Mouse (Mus musculus) frontal cortex, postnatal 36 days (tissue): Measurements from ENCODE around the gene Map6d1.

Experiments used
- DNase-seq, 2 experiments: peaks; one replicate each; pipeline ENCODE4 v3.0.0; 2022; ENCODE audit warnings: low spot score in 2 of 2

Map6d1 gene

DNA sequence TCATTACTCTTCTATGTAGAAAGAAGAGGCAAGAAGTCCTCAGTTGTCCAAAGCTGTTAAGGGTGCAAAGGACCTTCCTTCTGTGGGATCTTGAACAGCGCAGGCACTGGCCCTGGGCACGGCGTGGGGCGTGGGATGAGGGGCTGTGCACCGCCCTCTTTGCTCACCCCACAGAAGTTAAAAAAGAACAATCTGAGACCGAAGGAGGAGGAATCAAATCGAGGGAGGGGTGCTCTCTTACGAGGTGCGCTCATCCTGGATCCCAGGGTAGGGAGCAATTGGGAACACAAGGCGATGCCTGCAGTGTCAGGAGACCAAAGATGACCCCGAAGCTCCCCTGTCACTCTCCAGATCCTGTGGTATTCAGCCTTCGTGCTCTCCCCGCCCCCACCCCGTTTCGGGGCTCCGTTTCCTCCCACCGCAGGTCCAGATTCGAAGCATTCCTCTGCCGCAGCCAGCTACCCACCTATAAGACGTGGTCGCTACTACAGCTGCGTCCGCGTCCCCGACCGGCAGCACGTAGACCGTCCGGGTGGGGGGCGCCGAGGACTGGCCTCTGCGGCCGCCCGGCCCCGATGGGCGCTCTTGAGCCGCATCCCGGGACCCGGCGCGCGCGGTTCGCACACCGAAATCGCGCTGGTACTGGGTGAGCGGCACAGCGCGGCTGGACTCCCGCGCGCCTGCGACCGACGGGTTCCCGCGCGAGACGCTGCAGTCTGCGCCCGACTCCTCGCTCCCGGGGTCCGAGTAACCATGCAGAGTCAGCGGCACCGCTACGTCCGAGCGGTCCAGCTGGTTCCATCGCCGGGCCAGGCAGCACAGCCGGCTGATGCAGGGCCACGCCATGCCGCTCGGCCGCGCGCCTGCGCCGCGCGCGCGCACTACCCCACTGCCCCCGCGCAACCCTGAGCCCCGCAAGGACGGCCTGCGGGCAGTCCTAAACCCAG, at the start of gene Map6d1:
Gene Map6d1, minus strand, starts transcription at position 891 of the 947 bp plus-strand sequence.
- DNase-seq, result peak; percentile 72 to 73

DNA sequence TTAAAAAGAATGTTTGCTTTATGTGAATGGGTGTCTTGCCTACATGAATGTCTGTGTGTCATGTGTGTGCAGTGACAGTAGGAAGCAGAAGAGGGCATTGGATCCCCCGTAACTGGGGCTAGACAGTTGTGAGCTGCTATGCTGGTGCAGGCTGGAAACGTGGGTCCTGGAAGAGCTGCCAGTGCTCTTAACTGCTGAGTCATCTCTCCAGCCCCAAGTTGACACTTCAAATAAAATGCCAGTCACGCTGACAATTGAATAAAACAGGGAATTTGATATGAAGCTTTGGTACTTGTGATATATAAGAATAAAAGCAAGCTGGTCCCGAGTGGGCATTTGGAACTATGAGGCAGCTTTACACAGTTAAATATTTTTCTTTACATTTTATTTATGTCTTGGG, 39.1 kb upstream of the Map6d1 start:
- DNase-seq, result no peak

DNA sequence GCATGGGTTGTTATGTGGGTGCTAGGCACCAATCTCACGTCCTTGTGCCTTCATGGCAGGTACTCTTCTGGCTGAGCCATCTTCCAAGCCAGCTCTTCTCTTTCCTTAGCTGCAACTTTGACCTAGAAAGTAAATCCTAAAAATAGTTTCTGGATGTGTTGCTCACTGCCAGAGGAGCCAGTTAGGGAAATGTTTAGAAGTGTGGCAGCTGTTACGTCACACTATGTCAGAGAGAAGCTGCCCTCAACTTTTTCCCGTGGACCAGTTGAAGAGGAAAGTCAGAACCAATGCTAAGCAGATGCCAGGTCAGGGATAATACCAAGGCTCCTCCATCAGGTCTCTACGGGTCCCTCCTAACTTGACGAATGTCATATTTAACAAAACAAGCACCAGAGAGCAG, 38.2 kb upstream of the Map6d1 start:
- no peak for DNase-seq

DNA sequence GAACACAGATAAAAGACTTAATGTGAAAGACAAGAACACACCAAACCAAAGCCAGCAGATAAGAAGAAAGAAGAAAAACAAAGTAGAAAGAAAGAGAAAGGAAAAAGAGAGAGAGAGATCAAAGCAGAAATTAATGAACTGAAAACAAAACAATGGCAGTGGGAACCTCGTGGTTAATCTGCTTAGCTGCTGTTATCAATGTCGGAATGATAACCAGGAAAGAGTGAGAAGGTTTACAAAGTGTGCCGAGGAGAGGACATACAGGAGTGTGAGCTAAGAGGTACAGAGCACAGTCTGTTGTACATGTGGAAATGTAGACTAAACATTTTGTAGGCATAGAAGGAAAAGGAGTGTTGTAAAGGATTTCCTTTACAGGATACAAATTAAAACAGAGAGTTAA, 31.8 kb upstream of the Map6d1 start:
- DNase-seq, result no peak

- no peak for DNase-seq
Measured at GRCm38 (mm10) chr16:20271339-20271738, 30.2 kb upstream of the Map6d1 start.

DNA sequence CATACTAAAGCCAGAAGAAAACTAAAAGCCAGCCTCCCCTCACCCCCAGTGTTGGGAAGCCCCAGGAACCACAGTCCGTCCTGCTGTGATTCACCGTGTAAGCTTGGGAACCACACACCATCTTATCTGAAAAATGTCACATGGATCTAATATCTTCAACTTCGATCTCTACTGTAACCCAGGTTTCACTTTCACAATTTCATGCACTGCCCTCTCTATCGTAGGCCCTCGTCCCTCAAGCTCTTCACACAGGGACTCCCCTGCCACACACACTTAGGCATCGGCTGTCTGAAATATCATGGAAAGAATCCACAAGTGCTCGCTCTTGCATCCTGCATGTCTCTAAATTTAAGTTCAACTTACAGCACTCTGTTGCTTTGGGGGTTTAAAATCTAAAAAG, 23.9 kb upstream of the Map6d1 start:
- no peak for DNase-seq

- DNase-seq, result no peak
Measured at GRCm38 (mm10) chr16:20257926-20258325, 16.8 kb upstream of the Map6d1 start.

DNA sequence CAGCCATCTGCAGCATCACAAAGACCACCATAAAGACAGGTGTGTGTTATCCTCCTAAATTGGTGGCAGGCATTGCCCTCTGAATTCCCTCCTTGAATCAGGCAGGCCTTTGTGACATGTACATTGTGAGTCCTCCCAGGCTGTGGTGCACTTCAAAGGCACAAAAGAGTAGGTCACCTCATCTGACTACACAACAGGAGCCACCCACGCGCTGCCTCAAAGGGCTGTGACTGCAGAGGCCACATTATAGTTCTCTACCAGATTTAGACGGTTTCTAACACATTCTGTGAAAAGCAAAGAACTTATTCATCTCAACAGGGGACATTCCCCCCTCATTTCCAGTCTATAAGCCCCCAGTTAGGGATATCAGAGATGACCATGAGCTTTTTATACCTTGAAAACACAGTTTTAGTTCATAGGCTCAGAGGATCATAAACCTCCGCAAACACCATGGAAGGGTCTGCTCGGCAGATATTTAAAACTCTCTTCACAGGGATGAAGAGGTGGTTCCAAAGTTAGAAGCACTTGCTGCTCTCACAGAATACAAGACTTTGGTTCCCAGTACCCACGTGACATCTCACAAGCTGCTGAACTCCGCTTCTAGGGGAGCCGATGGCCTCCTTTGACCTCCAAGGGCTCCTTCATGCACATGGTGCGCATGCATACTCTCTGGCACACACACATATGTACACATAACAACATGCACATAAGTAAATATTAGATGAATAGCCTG, 7.5 kb upstream of the Map6d1 start:
- peak in 1 of 2 experiments; percentile 70 for DNase-seq

GRCm38 (mm10) chr16:20247103-20247502, 5.9 kb upstream of the Map6d1 start:
- DNase-seq, result no peak

DNA sequence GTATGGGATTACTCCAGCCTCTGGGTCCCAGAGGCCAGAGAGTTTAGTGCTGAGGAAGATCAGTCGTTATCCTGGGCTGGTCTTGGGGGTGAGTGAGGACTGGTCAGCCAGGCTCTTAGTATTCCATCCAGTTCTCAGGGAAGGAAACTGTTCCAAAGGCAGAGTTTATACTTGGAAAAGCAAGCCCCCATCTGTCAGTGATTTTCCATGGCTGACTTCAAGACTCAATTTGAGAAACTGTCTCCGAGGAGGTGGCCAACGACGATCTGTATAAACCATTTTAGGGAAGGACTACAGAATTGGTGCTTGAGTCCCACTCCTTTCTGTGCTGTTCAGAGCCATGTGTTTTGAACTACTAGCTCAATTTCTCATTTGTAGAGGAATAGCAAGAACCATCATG, 2.5 kb downstream of the Map6d1 start:
- no peak for DNase-seq

DNA sequence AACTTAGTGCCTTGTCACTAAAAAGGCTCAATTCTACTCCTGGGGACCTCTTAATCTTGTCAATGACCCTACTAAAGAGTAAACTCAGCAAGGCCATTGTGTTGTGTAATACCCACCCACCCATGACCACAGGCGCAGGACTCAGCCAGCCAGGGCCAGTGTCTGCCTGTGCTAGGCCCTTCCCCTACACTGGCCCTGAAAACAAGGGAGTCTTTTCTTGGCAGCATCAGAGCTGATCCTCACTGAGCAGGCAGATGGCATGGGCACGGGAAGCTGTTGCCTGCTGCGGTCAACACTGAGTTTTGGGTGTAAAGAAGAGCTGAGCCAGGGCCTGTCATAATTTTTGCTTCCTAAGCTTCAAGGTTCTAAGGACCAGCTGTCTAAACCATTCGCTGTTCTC, 3.7 kb downstream of the Map6d1 start:
- no peak for DNase-seq

DNA sequence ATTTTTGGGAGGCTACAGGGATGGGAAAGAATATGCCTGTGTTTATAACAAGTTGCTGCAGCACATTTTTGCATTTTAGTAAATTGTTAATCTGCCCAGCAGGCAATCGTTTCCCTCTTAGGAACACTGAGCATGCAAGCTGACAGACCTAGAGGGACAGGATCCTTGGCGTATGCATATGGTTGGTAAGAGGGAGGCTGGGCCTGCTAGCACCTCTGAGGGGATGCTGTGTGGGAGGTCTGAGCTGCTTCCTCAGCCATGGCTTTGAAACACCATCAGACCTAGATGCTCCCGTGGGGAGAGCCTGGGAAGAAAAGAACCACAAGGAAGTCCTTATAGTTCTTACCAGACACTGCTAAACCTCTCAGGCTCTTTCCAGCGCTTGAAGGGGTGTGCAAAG, 6.8 kb downstream of the Map6d1 start:
- no peak for DNase-seq

DNA sequence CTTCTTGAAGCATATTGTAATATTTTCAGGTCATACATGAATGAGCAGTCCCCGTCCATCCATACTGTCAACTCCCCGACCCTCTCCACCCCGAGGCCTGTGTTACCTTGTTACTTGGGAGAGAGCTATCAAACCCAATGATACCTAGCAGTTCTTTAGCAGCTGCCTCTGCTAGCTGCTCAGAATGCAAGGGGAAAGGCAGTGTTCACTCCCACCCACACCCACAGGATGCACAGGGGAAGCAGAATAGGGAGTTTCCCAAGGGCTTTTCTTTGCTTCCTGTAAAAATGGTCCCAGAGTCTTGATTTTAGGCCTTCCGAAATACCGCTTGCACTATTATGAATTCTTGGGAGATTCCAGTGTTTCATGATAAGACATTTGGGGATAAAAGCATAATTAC, 13.0 kb downstream of the Map6d1 start:
- DNase-seq, result no peak

DNA sequence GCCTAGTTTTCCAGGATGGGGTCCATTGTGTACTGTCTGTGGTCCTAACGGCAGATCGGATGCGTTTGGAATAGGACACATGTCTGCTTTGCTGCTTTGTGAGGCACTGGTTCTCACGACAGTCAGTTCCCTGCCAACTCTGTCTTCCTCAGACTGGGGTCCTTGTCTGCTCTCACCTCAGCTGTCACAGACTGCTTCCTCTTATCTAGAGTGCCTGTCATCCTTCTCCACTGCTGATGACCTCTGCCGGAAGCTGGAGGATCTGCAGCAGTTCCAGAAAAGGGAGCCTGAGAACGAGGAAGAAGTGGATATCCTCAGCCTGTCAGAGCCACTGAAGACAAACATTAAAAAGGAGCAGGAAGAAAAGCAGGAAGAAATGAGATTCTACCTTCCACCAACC, 13.7 kb downstream of the Map6d1 start:
- no peak for DNase-seq

GRCm38 (mm10) chr16:20226676-20227075, 14.5 kb downstream of the Map6d1 start:
- DNase-seq, result no peak

GRCm38 (mm10) chr16:20222726-20223125, 18.4 kb downstream of the Map6d1 start:
- DNase-seq, result no peak

DNA sequence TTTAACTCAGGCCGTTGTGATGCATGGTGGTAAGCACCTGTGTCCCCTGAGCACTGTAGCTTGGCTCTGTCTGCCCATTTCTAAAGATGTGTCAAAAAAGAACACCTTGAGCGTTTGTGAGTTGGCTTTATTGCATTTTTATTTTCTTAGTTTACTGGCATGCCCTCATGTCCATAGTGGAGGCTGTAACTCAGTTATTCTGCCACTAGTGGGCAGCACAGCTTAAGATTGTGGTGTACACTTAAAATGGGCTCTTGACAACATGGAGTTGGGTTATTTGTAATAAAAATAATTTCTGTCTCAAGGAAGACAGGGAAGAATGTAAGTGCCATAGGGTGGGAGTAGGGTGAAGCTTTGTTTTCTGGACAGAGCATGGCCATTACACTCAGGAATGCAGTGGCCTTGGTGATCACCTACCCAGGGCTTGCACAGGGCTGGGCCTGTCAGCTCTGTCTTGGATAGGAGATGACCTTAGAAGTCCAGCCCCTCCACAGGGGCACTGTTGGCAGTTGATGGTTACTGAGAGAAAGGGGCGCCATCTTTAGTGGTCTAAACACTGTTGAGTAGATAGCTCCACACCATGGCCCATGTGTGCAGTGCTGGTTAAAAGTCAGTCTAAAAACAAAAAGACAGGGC, 27.4 kb downstream of the Map6d1 start:
- peak in 1 of 2 experiments; percentile 53 for DNase-seq

DNA sequence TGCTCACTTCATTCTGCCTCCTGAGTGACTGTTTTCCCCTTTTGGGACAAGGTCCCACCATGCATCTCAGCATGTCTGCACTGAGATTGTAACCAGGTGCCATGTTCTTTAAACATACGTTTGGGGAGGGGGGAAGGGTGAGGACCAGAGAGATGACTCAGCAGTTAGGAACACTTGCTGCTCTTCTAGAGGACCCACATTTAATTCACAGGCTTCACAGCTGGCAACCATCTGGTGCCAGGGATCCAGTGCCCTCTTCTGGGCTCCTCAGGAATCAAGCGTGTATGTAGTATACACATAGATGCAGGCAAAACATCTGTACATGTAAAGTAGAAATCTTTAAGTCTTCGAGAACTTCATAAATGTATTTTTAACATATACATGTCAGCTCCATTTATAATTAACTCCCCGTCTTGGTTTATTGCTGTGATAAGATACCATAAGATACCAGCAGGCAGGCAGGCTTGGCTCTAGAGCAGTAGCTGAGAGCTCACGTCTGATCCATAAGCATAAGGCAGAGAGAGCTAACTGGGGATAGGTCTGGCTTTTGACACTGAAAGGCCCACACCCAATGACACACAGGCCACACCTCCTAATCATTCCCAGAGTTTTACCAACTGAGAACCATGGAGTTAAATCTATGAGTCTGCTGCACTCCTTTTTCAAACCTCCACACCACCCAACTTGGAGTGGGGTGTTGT, 41.5 kb downstream of the Map6d1 start:
- peak in 1 of 2 experiments; percentile 17 for DNase-seq

DNA sequence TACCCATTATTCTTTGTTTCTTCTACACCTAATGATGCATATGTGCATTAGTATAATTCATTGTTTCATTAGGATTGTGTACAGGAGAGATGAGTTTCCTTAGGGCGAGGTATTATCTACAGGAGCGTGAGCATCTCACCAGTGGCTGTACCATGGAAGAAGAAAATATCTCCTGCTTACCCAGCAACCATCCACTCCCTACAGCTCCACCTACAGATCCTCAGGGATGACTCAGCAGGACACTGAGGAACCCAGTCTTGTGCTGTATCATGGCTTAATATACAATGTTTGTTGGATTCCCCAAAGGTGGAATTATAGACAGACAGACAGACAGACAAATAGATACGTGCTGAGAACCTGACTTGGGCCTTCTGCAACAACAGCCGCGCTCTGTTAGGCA, 44.2 kb downstream of the Map6d1 start:
- DNase-seq, result no peak

- DNase-seq, result no peak
Measured at GRCm38 (mm10) chr16:20195546-20195945, 45.6 kb downstream of the Map6d1 start.

- DNase-seq, result no peak
Measured at GRCm38 (mm10) chr16:20192043-20192442, 49.1 kb downstream of the Map6d1 start.
